Mouse (Mus musculus): ENCODE measurements around the gene C130026I21Rik.
"Not testable (repeated sequence)": the region's sequence is repeated elsewhere in the genome, so short reads cannot be mapped to it uniquely, and the experiment has no call there.

Gene C130026I21Rik

DNA sequence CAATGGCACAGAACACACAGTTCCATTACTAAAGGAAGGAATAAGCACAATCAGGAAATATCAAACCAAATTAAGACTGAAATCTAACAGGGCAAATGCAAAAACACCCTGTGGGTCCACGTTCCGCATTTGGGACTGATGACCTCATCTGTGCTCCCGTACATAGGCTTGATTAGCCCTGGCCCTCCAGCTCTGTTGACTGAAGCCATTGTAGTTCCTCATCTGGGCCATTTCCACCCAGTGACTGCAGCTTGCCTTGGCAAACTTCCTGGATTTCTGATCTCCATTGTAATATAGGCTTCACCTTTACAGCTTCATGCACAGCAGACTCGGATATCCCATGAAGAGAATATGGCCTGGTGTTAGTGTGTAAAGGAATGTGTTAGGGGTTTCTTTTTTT lies 148.5 kb downstream of the C130026I21Rik start:
- DNase-seq (ENCODE audit: low read depth, low spot score), result not testable (repeated sequence)

DNA sequence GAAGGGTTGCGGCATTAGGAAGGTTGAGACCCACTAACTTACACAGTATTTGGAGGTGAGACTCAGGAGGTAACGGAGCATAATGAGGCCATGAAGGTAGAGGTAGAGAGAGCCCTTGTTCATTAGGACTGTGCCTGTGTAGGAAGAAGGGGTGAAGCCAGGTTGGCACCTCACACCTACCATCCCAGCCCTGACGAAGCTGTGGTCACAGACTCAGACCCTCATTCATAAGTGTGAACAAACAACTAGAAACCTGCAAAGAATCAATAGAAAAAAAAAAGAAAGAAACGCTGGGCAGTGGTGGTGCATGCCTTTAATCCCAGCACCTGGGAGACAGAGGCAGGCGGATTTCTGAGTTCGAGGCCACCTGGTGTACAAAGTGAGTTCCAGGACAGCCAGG lies 152.0 kb downstream of the C130026I21Rik start:
- DNase-seq (ENCODE audit: low read depth, low spot score), result not testable (repeated sequence)

DNA sequence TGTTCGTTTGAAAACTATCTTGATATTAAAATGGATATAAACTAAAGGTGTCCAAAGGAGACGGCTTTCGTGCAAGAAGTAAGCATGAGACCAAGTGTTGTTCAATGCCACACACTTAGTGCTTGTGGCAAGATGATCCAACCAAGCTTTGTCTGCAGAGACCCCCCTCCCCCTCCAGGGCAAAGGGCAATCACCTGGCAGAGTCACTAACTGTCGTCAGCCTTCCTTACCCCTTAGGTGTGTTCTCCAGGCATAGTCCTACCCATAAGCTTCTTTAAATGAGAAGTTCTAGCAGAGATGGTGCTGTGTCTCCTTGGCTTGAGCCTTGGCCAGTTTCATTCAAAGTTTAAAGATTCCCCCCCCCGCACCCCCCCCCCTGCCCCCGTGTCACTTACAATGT lies 152.8 kb downstream of the C130026I21Rik start:
- DNase-seq (ENCODE audit: low read depth, low spot score), result not testable (repeated sequence)

DNA sequence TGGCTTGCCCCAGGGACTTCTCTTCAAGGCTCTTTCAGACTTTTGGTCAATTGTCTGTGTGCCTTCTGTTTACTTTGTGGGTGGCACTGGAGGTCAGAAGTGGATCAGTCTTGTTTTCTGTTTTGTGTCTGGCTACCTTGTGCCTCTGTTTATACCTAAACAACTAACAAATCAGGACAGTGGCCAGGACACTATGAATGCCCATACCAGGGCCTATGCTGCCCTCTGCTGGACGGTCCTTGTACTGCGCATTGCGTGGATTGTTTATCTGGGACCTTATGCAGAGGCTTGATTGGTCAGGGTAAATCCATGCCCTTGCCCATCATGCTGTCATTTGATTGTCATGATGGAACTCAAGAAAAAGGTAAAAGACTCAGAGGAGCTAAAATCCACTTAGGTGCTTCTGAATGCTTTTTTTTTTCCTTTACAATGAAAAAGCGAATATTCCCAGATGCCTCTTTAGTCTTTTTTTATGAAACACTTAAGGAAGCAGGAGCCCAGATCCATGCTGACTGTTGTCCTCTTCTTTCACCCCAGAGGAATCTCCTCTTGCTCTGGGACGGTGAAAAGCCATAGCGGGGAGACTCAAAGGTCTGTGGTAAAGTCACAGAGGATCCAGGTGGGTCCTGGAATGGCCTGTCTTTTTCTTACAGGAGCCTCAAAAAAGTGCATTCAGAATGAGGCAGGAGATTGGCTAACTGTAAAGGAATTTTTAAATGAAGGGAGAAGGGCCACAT lies 155.5 kb downstream of the C130026I21Rik start:
- not testable (repeated sequence) for DNase-seq (ENCODE audit: low read depth, low spot score)

DNA sequence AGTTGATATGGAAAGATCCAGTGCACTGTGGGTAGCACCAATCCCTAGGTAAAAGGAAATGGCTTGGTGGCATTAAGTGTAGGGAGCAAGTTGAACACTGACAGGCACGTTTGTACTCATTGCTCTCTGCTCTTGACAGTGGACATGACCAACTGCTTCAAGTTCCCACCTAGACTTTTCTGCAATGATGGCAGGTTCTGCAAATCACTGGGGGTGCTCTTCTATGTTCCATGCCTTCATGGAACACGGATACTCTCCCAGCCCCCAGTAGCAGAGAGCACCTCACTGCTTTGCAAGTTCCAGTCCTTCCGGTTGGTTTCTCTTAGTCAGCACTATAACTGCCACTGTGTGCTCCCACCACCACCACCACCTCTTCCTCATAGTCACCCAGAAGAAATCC lies 156.3 kb downstream of the C130026I21Rik start:
- not testable (repeated sequence) for DNase-seq (ENCODE audit: low read depth, low spot score)

DNA sequence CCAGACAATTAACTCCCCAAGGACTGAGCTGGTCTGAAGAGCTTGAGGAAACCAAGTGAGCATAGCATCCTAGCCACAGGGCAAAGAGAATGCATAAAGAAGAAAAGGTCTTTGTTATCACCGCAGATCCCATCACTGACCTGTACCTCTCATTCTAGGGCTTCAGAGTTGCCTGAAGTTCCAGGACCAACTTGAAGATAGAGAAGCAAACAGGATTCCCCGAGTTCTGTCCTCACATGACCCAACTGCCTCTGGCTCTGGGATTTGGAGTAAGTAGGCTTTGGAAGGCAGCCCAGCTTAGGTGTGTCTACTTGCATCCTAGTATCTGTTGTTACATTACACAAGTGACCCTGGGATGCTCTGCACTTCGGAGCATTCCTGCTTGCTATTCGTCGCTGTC lies 157.5 kb downstream of the C130026I21Rik start:
- DNase-seq (ENCODE audit: low read depth, low spot score), result not testable (repeated sequence)

DNA sequence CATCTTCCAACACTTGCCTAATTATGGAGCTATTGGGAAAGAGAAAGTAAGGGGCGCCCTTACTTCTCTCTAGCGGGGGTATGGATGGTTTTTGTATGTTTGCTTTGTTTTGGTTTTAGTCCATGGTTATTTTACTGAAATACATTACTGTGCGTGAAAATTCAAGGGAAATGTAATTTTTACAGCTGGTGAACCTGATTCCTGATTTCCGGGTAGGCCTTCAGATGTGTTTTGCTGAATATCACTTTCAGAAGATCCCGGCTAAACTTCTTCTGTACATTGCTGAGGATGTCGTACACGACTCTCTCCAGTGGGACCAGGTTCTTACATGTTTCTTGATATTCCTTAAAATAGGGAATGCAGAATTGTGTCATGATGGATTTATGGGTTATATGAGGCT lies 158.1 kb downstream of the C130026I21Rik start:
- DNase-seq (ENCODE audit: low read depth, low spot score), result not testable (repeated sequence)

DNA sequence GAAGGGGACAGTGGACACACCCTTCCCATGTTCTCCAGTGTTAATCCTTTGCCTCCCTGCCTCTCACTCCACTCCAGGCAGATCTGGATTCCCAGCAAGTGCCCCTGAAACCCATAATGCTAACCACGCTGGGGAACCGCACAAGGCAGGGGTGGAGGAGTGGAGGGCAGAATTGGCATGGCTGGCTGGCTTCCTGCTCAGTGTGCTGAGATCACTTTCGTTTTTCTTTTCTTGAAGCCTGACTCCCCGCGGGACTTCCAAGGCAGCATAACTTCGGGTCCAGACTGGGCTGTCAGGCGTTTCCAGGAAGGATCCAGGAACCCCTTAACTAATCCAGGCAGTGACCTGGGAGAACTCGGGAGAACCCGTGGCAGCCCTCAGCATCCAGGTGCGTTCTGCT lies 158.8 kb downstream of the C130026I21Rik start:
- not testable (repeated sequence) for DNase-seq (ENCODE audit: low read depth, low spot score)

DNA sequence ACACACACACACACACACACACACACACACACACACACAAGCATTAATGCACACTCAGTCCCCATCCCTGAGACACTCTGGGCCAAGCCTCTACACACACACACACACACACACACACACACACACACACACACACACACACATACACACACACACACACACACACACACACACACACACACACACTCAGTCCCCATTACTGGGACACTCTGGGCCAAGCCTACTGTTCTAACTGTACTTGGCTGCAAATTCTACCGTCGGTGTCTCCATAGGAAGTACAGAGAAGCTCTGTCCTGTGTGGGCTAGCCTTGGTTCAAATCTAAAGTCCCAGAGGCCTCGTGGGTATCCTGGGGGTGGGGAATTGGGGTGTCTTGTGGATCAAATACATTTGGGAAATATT lies 159.5 kb downstream of the C130026I21Rik start:
- not testable (repeated sequence) for DNase-seq (ENCODE audit: low read depth, low spot score)

DNA sequence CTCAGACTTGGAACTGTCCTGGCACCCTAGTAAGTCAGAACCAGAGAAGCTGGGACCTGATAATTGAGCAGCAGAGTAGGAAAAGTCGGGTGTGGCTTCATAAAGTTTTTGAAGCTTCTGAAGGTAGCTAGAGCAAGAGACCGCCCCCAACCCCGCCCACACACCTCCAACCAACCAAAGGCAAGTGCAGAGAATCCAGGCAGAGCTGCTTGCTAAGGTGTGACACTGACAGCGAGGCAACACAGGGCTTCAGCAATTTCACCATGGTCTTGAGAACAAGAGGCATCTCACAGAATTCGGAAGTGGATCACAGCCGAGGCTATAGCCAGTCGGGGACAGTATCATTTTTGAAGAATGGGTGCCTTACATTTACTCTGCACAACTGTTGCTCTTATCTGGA lies 160.6 kb downstream of the C130026I21Rik start, which contains the start of gene A530032D15Rik:
TSS of gene A530032D15Rik (minus strand) at position 101 of the 400 bp plus-strand sequence.
- DNase-seq (ENCODE audit: low read depth, low spot score), result not testable (repeated sequence)

DNA sequence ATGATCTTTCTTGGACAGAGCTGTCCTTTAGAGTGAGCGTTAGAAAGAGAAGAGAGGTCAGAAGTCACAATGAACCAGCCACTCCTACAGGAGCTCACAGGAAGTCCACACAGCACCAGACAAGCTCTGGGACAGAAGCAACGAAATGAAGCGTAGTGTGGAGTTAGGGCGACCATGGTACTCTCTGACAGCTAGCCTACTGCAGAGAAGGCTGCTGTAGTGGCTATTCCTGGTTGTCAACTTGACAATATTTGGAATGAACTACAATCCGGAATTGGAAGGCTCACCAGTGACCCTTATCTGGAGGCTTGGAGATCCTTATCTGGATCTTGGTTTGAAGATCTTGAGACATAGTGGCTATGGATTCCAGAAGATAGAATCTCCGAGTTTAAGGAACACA lies 164.4 kb downstream of the C130026I21Rik start:
- not testable (repeated sequence) for DNase-seq (ENCODE audit: low read depth, low spot score)

DNA sequence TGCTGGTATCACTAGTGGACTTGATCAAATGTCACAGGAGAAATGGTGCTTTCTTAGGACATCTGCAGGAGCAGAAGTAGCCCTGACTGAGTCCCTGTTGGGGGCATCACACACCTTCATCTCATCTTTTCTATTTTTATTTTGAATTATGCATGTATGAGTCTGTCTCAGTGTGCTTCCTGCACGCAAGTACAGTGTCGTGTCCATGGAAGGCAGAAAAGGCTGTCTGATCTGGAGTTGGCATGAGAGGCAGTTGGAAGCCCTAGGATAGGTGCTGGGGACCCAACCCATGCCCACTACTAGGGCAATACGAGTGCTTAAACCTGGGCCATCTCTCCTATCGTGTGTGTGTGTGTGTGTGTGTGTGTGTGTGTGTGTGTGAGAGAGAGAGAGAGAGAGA lies 165.0 kb downstream of the C130026I21Rik start:
- not testable (repeated sequence) for DNase-seq (ENCODE audit: low read depth, low spot score)

DNA sequence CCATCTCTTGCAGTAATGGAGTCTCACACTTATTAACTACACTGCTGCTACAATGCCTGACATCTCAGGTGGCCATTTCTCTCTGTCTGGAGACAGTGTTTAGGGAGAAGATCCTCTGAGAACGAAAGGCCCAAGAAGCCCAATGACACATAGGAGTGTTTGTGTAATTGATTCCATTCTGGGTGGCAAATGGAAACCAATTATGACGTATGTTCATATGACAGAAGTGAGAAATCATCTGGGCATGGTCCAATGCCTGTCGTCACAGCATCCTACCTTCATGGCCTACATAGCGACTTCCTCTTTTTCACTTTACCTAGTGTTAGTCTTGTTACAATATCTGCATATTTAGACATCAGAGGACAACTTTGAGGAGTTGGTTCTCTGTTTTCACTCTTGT lies 168.6 kb downstream of the C130026I21Rik start:
- not testable (repeated sequence) for DNase-seq (ENCODE audit: low read depth, low spot score)

DNA sequence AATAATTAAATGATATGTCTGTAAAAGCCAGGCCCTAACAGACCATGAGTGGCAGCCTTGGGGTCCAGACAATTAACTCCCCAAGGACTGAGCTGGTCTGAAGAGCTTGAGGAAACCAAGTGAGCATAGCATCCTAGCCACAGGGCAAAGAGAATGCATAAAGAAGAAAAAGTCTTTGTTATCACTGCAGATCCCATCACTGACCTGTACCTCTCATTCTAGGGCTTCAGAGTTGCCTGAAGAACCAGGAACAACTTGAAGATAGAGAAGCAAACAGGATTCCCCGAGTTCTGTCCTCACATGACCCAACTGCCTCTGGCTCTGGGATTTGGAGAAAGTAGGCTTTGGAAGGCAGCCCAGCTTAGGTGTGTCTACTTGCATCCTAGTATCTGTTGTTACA lies 170.5 kb downstream of the C130026I21Rik start, which contains the start of gene Gm10553:
TSS of gene Gm10553 (plus strand) at position 301 of the 400 bp plus-strand sequence.
- not testable (repeated sequence) for DNase-seq (ENCODE audit: low read depth, low spot score)

DNA sequence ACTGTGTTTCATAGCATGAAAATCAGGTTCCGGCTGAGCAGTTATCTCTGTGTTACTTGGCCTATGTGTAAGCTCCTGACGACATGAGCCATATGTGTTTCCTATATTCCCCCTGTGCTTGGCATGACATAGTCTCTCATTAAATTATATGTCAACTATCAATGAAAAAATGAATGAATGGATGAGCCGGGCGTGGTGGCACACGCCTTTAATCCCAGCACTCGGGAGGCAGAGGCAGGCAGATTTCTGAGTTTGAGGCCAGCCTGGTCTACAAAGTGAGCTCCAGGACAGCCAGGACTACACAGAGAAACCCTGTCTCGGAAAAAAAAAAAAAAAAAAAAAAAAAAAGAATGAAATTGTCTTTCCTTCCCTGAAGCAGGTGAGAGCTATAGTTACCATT lies 171.3 kb downstream of the C130026I21Rik start:
- not testable (repeated sequence) for DNase-seq (ENCODE audit: low read depth, low spot score)

DNA sequence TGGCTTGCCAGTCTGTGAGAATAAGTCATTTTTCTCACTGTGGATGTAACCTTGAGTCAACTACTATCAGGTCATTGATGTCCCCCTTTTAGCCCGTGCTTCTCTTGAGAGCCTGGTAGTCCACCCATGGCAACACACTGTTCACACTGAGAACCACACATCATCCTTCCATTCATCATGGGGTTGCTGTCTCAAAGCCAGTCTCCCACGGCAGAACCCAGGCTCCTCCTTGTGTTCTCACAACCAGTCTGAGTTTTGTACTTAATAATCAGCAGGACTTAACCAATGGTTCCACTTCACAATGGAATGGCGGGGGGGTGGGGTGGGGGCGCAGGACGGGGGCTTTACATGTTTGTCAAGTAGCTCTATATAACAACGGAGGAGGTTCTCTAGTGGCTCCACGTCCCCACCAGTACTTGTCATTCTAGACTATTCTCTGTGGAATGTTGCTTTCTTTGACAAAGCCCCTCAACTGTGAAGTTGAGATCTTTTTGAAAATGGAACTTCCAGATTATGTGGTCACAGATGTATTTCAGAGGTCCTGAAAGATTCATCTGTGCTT lies 177.3 kb downstream of the C130026I21Rik start:
- not testable (repeated sequence) for DNase-seq (ENCODE audit: low read depth, low spot score)

DNA sequence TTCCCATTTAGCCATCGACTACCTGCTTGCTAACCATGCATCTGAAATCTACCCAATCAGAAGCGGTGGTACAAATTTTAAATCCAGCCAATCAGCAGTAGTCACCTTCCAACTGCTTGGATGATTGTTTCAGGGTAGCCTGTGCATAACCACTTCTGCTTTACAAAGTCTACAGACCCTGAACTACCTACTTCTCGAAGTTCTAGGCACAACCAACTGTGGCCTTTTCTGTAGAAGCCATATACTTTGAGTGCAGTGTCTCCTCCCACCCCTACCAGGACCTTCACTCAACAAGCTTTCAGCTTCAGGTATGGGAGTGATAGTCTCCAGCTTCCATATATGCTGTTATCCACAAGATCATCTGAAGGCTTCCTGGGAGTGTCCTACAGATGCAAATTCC lies 178.2 kb downstream of the C130026I21Rik start:
- not testable (repeated sequence) for DNase-seq (ENCODE audit: low read depth, low spot score)

DNA sequence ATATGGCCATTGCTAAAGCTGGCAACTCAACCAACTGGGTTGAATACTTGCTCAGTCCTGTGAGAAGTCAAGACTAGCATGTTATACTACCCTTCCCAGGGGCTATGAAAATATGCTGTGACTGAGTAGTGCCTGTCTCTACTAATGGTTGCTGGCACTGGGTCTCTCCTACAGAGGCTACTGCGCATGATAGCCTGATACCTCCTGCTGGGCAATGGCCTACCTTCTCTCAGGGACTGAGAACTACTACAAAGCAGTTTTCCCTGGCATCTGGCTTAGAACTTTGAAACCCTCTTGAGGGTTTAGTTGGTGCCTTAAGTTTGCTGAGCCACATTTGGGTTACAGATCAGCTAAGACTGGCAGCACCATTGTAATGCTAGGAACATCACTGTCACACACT lies 184.2 kb downstream of the C130026I21Rik start:
- not testable (repeated sequence) for DNase-seq (ENCODE audit: low read depth, low spot score)

DNA sequence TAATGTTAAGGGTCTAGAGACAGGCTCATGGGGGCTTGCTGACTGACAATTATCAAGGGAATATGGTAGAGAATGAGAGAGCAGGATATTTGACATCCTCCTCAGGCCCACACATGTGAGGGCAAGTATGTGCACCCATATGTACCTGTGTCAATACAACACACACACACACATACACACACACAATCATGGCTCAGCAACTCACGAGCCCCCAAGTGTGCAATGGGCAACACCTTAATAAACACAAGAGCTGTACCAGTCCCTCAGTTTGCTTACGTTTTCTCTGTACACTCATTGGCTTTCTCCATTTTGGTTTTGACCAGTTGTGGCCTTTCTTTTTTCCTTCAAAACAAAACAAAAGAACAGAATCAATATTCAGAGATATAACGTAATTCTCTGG lies 185.6 kb downstream of the C130026I21Rik start:
- DNase-seq (ENCODE audit: low read depth, low spot score), result not testable (repeated sequence)

DNA sequence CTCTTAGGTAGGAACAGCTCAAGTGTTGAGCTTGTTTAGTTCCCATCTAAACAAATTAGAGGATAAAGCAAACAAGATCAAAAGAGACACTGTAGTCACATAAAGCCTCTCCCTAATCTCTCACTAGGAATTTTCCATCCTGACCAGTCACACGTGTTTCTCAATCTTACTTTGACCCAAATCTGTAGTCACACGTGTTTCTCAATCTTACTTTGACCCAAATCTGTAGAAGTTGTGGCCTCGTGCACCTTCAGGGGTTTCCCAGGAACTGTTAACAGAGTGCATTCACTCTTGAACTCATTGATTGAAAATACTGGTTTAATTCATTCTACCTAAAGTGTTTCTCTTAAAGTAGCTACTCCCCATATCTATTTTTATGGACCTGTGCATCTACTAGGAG lies 197.3 kb downstream of the C130026I21Rik start:
- DNase-seq (ENCODE audit: low read depth, low spot score), result not testable (repeated sequence)

DNA sequence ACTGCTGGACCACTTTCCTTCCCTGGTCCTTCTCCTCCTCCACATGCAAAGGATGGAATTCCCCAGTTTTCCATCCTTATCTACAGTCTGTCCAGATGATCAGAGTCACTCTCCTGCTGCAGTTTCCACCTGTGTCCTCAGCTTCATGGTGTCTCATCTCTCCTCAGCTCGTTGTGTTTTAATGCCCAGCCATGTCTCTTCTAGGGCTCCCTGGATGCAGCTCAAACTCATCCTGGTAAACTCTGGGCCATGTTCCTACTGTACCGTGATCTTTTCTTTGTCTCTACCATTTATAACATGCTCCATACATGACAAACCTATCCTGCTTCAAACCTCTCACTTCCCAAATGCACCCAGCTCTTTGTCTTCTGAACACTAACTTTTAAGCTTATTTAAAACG lies 198.7 kb downstream of the C130026I21Rik start:
- not testable (repeated sequence) for DNase-seq (ENCODE audit: low read depth, low spot score)

DNA sequence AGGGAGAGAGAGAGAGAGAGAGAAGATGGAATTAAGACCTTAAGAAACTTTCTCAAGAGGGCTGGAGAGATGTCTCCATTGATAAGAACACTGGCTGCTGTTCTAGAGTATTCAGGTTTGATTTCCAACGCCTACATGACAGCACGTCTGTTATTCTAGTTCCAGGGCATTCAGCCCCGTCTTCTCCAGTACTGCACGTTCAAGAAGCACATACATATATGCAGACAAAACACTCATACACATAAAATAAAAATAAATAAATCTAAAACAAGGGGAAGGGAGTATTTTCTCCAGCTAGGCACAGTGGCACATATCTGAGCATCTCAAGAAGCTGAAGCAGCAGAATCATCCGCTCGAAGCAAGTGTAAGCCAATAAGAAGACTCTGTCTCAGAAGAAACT lies 234.6 kb downstream of the C130026I21Rik start:
- DNase-seq (ENCODE audit: low read depth, low spot score), result not testable (repeated sequence)

DNA sequence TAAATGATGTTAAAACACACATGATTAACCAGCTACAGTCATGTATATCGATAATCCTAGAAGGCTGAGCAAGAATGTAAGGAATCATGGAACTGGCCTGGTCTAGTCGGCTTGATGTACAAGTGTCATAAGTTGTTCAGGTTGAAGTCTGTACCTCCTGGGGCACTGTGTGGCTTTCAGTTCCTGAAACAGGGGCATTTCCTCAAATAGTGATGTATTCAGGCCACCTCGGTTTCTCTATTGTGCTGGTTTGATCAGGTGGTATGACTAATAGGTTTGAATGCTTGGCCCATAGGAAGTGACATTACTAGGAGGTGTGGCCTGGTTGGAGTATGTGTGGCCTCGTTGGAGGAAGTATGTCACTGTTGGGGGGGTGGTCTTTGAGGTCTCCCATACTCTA lies 236.0 kb downstream of the C130026I21Rik start:
- not testable (repeated sequence) for DNase-seq (ENCODE audit: low read depth, low spot score)
